Mouse (Mus musculus) layer of hippocampus, adult 11-12 months (tissue): ENCODE measurements at regions not wholly inside any gene's neighbourhood (a gene's known extent, or its start where the extent isn't known, plus 50 kb on each side); places are given as distances from the start of the nearest gene placed in this dataset.
A peak's percentile ranks its signal among the peaks of the same experiment; 100 is the strongest.

Experiments used
- DNase-seq: peaks from one replicate; pipeline ENCODE4 v3.0.0; 2022; ENCODE audit warnings: low spot score

- no peak for DNase-seq
Measured at GRCm38 (mm10) chr7:71488016-71488650, 136.8 kb upstream of the Gm10295 start.

DNA sequence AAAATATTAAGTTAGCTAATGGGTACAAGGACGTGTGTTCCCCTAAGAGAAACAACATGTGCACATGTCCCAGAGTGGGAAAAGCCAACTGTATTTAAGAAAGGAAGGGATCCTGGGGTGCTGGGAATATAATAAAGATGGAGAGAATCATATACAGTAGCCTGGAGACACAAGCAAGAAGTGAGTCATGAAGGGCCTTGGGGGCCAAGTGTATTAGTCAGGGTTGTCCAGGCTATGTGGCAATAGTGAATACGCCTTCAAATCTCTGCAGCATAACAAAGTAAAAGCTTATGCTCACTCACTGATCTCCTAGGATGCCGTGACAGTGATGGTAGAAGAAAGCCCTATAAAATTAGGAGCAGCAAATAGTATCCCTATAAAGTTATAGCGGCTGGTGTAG is 124.1 kb upstream of the Gm10295 start:
- DNase-seq: no peak

- DNase-seq: no peak
Measured at GRCm38 (mm10) chr7:71472384-71473141, 121.3 kb upstream of the Gm10295 start.

DNA sequence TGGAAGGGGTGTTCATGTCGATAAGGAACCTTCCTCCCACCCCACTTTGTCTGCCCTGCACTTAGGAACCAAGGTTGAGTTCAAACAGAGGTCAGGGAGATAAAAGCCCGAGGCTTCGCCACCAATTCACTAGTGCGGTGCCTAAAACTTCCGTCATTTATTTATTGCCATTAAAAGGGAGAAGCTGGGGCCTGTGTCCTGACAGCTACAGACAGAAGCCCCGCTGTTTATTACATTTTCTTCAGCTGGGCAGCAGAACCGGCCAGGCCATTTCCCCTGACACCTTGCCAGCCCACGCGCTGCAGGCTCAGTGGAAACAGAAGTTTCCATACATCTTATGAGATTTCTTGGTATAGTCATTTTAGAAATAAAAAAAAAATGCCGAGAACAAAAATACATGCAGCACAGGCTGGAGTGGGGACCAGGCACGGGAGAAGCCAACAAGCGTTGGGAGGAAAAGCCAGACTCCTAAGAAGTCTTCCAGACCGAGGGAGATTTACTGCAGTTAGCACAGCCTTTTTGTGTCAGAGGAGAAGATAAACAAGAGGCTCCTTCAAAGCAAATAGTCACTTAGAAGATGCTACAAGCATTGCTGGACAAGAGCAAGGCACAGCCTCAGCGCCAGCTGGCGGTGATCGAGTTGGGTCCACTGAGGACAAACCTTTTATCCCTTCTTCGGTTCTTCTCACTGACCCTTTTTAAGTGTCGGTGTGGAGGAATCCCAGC is 120.5 kb upstream of the Gm10295 start:
- DNase-seq: no peak

DNA sequence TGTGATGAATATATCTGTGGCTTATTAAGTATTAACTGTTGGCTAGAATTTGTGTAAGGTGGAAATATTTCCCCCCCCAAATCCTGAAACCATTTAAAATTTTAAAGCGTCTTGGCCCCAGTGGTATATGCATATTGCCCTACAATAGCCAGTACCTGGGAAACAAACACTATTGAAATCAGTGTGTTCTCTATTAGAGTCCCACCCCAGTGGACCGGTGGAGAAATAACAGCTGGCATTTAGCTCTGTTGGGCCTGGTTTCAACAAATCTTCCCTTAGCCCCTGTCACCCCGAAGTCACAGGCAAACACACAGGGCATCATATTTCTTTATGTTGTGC is 120.0 kb upstream of the Gm10295 start:
- DNase-seq: no peak

- DNase-seq: no peak
Measured at GRCm38 (mm10) chr7:71470418-71470817, 119.1 kb upstream of the Gm10295 start.

DNA sequence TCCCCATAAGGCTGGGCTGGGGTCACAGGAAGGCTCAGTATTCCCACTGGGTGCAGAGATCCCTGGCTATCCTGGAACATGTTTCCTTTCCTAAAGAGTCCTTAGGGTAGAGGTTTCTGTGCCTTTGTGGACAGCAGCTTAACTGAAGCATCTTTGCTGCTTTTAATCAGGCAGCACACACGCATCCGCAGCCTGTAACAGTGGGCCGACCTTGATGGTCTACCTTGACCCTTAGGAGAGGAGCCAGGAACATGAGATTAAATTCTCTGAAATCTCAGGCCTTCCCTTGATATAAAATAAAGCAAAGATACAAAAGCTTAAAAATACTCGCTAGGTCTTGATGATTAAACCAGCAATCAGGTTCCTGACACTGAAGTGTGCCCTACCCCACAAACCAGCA is 118.7 kb upstream of the Gm10295 start:
- no peak for DNase-seq

DNA sequence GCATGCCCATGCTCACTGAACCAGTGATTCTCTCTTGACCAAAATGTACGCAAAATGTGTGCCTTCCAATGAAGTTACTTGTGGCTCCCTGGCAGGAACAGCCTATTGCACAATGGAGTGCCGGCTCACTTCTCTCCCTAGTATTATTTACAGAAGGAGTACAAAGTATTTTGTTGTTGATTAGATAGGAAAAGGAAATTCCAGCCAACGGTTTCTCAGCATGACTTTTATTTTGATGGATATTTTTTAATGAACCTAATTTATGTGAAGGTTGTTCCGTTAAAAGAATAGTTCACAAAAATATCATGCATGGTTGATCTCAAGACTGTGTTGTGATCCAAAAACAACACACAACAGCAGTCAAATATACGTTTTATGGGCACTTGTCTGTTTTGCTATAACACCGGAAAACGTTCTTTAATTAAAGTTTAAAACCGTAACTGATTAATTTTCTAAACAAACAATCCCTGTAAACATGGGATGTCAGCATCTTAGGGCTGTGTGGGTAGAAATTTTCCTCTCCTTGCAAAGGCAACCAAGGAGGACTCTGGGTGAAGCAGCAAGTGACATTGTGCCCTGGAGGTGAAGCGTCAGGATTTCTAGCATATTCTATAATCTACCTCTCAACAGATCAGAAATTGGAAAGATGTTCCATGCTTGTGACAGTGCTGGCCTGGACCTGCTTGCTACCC is 116.3 kb upstream of the Gm10295 start:
- no peak for DNase-seq

- DNase-seq: no peak
Measured at GRCm38 (mm10) chr7:71464127-71464526, 112.8 kb upstream of the Gm10295 start.

DNA sequence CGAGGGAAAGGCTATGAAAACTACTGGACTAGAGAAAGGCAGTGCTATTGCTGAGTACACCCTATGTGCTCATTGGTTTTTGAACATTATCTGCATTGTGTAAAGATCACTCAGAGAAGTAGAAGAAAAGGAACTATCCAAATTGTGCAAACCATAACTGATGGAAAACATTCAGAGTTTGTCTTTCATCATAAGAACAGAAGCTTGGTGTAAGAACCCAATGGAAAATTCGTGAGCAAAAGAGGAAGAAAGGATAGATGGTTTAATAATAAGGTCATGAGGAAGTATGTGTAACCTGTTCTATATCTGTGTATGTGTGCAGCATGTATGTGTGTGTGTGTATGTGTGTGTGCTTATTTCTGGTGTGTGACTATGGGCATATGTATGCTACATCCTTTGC is 112.3 kb upstream of the Gm10295 start:
- no peak for DNase-seq

- no peak for DNase-seq
Measured at GRCm38 (mm10) chr7:71459805-71460204, 108.5 kb upstream of the Gm10295 start.

- DNase-seq: no peak
Measured at GRCm38 (mm10) chr7:71458104-71458754, 106.9 kb upstream of the Gm10295 start.

DNA sequence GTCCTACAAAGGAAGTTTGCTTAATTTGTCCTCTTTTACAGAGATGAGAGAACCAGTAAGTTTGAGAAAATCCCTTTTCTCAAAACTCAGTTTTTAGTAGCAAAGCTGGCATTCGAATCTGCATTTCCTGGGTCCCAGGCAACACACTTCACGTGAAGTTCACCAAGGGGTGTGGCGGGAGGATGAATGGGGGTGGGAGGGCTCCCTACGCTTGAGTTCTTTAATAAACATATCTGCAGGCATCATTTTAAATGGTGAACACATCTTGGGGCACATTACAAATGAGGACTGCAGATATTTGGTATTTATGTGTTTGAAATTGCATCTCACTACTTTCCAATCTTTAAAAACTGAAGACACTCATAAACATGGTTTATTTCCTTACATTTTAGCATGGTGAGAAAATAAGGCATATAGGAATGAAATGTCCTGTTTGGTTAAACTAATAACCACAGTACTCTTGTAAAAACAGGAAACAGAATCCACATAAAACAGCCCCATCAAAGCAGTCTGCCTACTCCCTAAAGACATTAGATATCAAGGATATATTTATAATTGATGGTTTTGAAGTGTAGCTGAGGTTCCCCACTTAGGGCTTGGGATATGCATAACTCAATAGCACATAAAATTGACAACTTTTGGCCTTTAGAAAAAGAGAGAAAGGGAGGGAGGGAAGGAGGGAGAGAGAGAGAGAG is 106.3 kb upstream of the Gm10295 start:
- DNase-seq: no peak

DNA sequence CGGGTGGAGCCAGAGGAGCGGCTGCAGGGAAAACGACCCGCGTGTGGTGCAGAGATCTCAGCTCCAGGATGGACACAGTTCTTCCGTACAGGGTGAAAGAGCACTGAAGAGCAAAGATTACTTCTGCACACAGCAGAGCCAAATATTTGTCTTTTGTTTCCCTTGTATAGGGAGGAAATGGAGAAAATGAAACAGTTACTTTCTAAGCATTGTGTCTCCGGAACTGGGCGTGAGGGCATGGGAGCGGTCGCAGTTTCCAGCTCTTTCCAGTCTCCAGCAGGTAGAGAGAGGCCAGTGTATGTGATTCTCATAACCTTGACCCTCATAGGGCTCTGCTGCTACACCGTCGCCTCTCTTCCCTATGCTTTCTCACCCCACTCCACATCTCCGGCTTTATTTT is 105.1 kb upstream of the Gm10295 start:
- DNase-seq: no peak

DNA sequence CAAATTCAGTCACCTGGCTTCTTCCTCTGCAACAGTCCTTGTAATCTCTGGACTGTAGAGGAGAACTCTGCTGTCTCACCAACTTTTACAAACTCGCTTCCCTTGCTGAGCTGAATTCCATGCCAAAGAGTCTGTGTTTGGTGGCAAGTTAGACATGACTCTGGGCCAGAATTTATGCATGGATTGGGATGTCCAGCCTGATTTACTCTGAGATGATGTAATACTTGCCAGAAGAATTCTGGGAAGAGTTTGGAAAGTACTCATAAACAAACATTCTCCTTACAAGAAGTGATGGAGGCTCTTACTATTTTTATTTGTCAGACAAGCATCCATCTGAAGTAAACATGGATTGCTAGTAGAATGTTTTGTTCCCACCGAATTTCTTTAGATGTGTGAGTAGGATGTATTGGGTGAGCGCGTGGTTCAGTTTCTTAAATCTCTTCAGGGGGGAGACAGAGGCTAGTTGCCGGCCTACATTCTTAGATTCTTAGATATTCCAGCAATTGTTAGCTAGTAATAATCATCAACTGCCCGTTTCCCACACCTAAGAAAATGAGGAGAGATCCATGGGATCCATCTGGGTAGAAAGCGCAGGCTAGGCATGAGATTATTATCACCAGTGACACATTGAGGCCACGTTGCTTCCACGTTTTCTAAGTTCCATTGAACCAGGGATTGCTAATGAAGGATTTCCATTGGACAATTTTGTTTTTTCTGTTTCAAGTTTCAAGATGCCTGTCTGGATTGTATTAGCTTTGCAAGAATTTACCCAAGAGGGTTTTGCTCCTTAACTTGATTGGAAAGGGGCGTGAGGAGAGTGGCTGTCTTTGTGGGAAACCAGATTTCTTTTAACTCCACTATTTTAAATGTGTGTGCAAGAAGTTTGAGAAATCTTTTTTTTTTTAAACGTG is 89.3 kb upstream of the Gm10295 start:
- DNase-seq: no peak

- DNase-seq: no peak
Measured at GRCm38 (mm10) chr7:71425982-71426381, 74.7 kb upstream of the Gm10295 start.

- no peak for DNase-seq
Measured at GRCm38 (mm10) chr7:71419261-71419660, 68.0 kb upstream of the Gm10295 start.

DNA sequence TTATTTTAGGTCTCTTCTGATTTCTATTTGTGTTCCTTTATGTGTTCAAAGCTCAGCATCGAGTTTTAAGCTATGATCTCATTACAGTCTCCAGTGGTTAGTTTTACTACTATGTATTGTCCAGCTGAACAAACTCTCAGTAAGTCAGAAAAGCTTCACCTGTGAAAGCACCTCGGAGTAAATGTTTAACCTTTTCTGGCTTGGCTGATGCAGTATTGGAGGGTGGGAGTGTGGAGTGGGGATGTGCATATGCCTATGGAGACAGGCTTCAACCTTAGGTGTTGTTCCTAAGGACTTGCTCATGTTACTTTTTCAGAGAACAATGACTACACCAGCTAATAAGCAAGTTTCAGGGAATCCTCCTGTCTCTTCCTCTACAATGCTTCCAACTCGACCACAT is 67.6 kb upstream of the Gm10295 start:
- no peak for DNase-seq

GRCm38 (mm10) chr7:71414756-71415155 is 63.5 kb upstream of the Gm10295 start:
- no peak for DNase-seq

GRCm38 (mm10) chr7:71413121-71413520 is 61.8 kb upstream of the Gm10295 start:
- DNase-seq: no peak

DNA sequence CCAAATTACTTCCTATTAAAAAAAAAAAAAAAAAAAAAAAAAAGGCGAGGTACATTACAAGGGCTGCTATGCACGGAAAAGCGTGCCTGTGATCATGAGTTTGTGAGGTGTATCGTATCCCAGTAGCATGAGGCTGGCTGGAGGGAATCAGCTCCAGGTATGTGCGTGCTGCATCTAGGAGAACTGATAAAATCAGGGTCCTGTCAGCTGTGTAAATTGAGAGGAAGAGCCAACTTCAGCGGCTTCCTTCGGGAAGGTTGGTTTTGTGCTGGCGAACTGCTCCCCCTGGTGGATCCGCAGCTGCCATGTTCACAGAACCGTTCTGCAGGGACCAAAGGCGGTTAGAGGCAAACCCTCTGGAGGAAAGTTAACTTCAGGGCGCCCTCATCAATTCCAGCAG is 60.8 kb upstream of the Gm10295 start:
- peak; percentile 74 for DNase-seq
